13 mouse cellular contexts compared by ENCODE assay signal in the genomic region with DNA sequence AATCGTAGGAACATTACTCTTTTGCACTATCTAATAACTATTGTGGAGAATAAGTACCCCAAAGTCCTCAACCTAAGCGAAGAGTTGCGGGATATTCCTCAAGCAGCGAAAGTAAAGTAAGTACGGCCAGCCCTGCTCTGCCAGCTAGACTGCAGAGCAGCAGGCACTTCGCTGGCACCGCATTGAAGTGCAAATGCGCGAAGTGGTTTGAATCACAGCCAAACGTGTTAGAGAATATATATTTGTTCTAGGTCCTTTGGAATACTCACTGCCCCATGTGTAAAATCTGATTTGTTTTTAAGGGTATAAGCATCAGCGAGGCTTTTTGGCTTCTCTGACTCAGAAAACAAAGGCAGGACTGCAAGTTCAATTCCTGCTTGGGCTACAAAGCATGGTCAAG.
DNase-seq lines count a peak whose midpoint lies in the region; ATAC-seq and TF ChIP-seq lines count a peak whose summit lies in the region.
"Had no signal": no experiment of that assay in that cellular context is flagged by ENCODE, and none has a peak within 500 bp of the region (broad histone marks: within the 10 kb centered on the region; RNA-seq: fewer than 3 reads in every experiment).

No protein-coding gene starts in this region.

- 77% methylated on average over 11 of the region's 11 CpGs for WGBS in lung, embryonic 14.5 days
- WGBS in lung, adult 2 months, result 68% methylated on average over 11 of the region's 11 CpGs
- 78% methylated on average over 11 of the region's 11 CpGs for WGBS in embryonic facial prominence, embryonic 14.5 days
- 51% methylated on average over 11 of the region's 11 CpGs for WGBS in lung, postnatal 0 days

- no peak for TF ChIP-seq EP300 in lung, postnatal 0 days (IDR thresholded peaks at IDR 0.05)

- no peak overlapping the region for H3K4me2 ChIP-seq in lung, embryonic 14.5 days
- no peak overlapping the region for H3K4me2 ChIP-seq in embryonic facial prominence, embryonic 14.5 days (ENCODE audit: low read depth, low read length)
- no peak overlapping the region for H3K4me2 ChIP-seq in lung, postnatal 0 days (replicated peaks; ENCODE audit: low read depth, low read length)
- H3K4me2 ChIP-seq: kidney, embryonic 15.5 days; limb, embryonic 12.5 days had no signal

- H3K9me3 ChIP-seq in lung, embryonic 14.5 days (ENCODE audit: low read depth, low read length), result no peaks in the 10 kb centered on the region
- H3K9me3 ChIP-seq in embryonic facial prominence, embryonic 14.5 days (ENCODE audit: control insufficient read depth, low read length), result no peaks in the 10 kb centered on the region
- H3K9me3 ChIP-seq in lung, postnatal 0 days (ENCODE audit: low read length), result no peaks in the 10 kb centered on the region
- H3K9me3 ChIP-seq: kidney, embryonic 15.5 days; limb, embryonic 12.5 days had no signal

- H3K4me3 ChIP-seq in lung, embryonic 14.5 days (ENCODE audit: low read depth, low read length), result no peak overlapping the region
- H3K4me3 ChIP-seq in lung, adult 2 months (replicated peaks; ENCODE audit: extremely low read depth, low read depth, low read length), result no peak overlapping the region
- no peak overlapping the region for H3K4me3 ChIP-seq in embryonic facial prominence, embryonic 14.5 days (ENCODE audit: low read depth, low read length)
- H3K4me3 ChIP-seq in lung, postnatal 0 days (ENCODE audit: low read depth, low read length), result no peak overlapping the region
- H3K4me3 ChIP-seq: kidney, embryonic 15.5 days; limb, embryonic 12.5 days; myocyte had no signal

- H3K4me1 ChIP-seq in lung, embryonic 14.5 days (ENCODE audit: insufficient read depth), result peaks cover 25% of the 10 kb centered on the region
- H3K4me1 ChIP-seq in lung, adult 2 months (ENCODE audit: control insufficient read depth, insufficient read depth, low read length), result peaks cover 12% of the 10 kb centered on the region
- H3K4me1 ChIP-seq in embryonic facial prominence, embryonic 14.5 days (ENCODE audit: control insufficient read depth, insufficient read depth, low read length), result peaks cover 3% of the 10 kb centered on the region; the same call in 1 of the 2 replicates
- peaks cover 8% of the 10 kb centered on the region for H3K4me1 ChIP-seq in lung, postnatal 0 days (ENCODE audit: insufficient read depth, low read depth, low read length)
- H3K4me1 ChIP-seq: limb, embryonic 12.5 days had no signal

- no peaks in the 10 kb centered on the region for H3K27me3 ChIP-seq in lung, embryonic 14.5 days (ENCODE audit: insufficient read depth, low read length)
- H3K27me3 ChIP-seq in embryonic facial prominence, embryonic 14.5 days (replicated peaks; ENCODE audit: control insufficient read depth, insufficient read depth, low read length), result no peaks in the 10 kb centered on the region
- H3K27me3 ChIP-seq in lung, postnatal 0 days (replicated peaks; ENCODE audit: insufficient read depth, low read length), result no peaks in the 10 kb centered on the region
- H3K27me3 ChIP-seq: kidney, embryonic 15.5 days; limb, embryonic 12.5 days had no signal

- TF ChIP-seq CTCF in lung, embryonic 14.5 days (IDR thresholded peaks at IDR 0.05; ENCODE audit: low read depth), result no peak
- TF ChIP-seq CTCF in lung, adult 2 months (IDR thresholded peaks at IDR 0.05; ENCODE audit: insufficient read depth, low read length), result no peak
- TF ChIP-seq CTCF in lung, postnatal 0 days (IDR thresholded peaks at IDR 0.05), result no peak

- ATAC-seq in lung, embryonic 14.5 days (ENCODE audit: insufficient read depth), result no peak
- no peak for ATAC-seq in embryonic facial prominence, embryonic 14.5 days (ENCODE audit: low read depth)
- peak; percentile 25; the same call in 1 of the 2 replicates for ATAC-seq in lung, postnatal 0 days

- H3K27ac ChIP-seq in lung, embryonic 14.5 days (ENCODE audit: low read depth), result peak overlapping the region; percentile 79; the same call in 1 of the 2 replicates
- peak overlapping the region; percentile 35; the same call in 1 of the 2 replicates for H3K27ac ChIP-seq in embryonic facial prominence, embryonic 14.5 days (replicated peaks; ENCODE audit: low read depth, low read length)
- no peak overlapping the region for H3K27ac ChIP-seq in lung, postnatal 0 days (ENCODE audit: low read length)
- H3K27ac ChIP-seq: kidney, embryonic 15.5 days; limb, embryonic 12.5 days had no signal

- peaks cover 67% of the 10 kb centered on the region for H3K36me3 ChIP-seq in lung, embryonic 14.5 days (ENCODE audit: insufficient read depth)
- peaks cover 51% of the 10 kb centered on the region for H3K36me3 ChIP-seq in embryonic facial prominence, embryonic 14.5 days (ENCODE audit: control insufficient read depth, insufficient read depth, low read length)
- H3K36me3 ChIP-seq in lung, postnatal 0 days (ENCODE audit: insufficient read depth, low read length), result peaks cover 41% of the 10 kb centered on the region

- TF ChIP-seq POLR2A in lung, adult 2 months (IDR thresholded peaks at IDR 0.05; ENCODE audit: borderline replicate concordance, extremely low read depth, low read depth, low read length), result no peak

- peak; percentile 82 for DNase-seq in heart, adult 11 months
- DNase-seq in heart, adult 9 months (ENCODE audit: low spot score in 2 of 2), result no peak
- DNase-seq in lung, embryonic 14.5 days, result peak; percentile 64
- DNase-seq in lung, adult 2 months, result no peak
- peak; percentile 72 for DNase-seq in embryonic facial prominence, embryonic 14.5 days (ENCODE audit: low spot score)
- DNase-seq in lung, postnatal 0 days (ENCODE audit: low spot score), result peak; percentile 60
- no peak for DNase-seq in urinary bladder, postnatal 14 days (ENCODE audit: low spot score)
- DNase-seq in retina, postnatal 1 day, result no peak
- DNase-seq: cerebellum, postnatal 14 days; gastrocnemius, postnatal 25 days had no signal

- H3K9ac ChIP-seq in lung, embryonic 14.5 days, result no peak overlapping the region
- H3K9ac ChIP-seq in embryonic facial prominence, embryonic 14.5 days (ENCODE audit: low read depth, low read length), result no peak overlapping the region
- no peak overlapping the region for H3K9ac ChIP-seq in lung, postnatal 0 days (replicated peaks; ENCODE audit: low read depth)
- H3K9ac ChIP-seq: kidney, embryonic 15.5 days; limb, embryonic 12.5 days had no signal

Comparison
In these comparisons a context has a peak if more than half of its experiments do, and no peak if none do; other contexts are left out.
1. DNase-seq: peak in heart, adult 11 months (single experiment), lung, embryonic 14.5 days (single experiment), embryonic facial prominence, embryonic 14.5 days (single experiment) and lung, postnatal 0 days (single experiment); none in heart, adult 9 months (0 of 2), lung, adult 2 months (single experiment), urinary bladder, postnatal 14 days (single experiment) and retina, postnatal 1 day (single experiment).